Mouse (Mus musculus): ENCODE data around the gene Flg2.

DNA sequence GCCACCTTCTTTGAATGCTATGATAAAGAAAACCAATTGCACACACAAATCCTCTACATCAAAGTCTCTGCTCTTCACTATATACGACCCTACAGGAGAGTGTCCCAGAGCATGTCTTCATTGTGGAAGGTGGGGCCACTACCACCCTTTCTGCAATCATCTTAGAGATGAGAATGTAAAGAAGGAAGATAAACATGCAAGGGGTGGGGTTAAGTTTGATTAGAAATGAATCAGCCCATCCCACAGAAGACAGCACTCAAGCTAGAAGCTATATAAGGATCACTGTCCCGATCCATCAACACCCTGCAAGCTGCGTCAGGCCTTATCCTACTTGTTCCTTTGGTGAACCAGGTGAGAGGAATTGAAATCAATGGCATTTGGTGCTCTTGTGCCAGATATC is at the start of gene Flg2:
- TF ChIP-seq CTCF (conservative IDR thresholded peaks at IDR 0.05; ENCODE audit: low read length) (no peak), POU5F1 (IDR thresholded peaks at IDR 0.05; ENCODE audit: borderline replicate concordance, low read length) (no peak), NANOG (IDR thresholded peaks at IDR 0.05; ENCODE audit: borderline replicate concordance, low read length) (no peak)
